In the genomic region with DNA sequence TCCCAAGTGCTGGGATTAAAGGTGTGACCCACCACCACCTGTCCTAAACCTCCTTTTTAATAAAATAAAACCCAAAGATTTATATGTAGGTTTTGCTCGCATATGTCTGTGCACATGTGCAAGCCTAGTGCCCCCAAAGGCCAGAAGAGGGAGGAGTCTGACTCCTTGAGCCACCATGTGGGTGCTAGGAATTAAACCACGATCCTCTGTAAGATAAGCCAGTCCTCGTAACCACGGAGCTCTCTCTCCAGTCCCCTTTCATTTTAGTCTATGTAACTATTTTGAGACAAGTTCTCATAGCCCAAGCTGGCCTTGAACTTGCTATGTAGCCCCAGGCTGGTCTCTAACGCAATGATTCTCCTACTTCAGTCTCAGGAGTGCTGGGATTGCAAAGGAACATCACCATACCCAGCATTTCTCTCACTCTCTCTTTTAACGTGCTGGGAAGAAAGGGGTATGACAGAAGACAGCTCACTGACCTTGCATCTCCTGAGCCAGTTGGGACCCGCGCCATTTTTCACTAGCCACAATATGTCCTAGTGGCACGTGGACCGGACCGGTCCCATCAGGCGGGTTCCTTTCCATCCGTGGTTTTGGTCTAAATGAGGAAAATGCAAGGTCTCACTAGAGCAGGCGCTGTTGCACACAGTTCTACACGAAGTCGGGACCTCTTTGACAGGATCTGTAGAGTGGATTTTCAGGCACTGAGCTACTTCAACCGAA, we compare ENCODE assay signal across 8 mouse cellular contexts. TPM values are rescaled to one million over a fixed set of nuclear protein-coding genes. Genes with fewer than 3 reads are reported as not detected.
DNase-seq lines count a peak whose midpoint lies in the region; ATAC-seq and TF ChIP-seq lines count a peak whose summit lies in the region.

No protein-coding gene starts in this region.

- intact Hi-C loops in left cerebral cortex, adult 2 months (cut with DNase I) = loop anchor here (2.0 to 10.0 kb wide), 2 partner anchors 61 to 239 kb away; a partner anchor contains a TSS

- H3K27me3 ChIP-seq in embryonic facial prominence, embryonic 15.5 days = no peaks in the 10 kb centered on the region
- H3K27me3 ChIP-seq in hindbrain, postnatal 0 days (ENCODE audit: insufficient read depth, low read length) = no peaks in the 10 kb centered on the region
- no peaks in the 10 kb centered on the region for H3K27me3 ChIP-seq in midbrain, embryonic 12.5 days

- ATAC-seq in embryonic facial prominence, embryonic 15.5 days (ENCODE audit: insufficient number of reproducible peaks, low FRiP score, low TSS enrichment, low read depth) = 0 out of 2 replicates have a peak, but pooled peaks have one; percentile 1
- no peak for ATAC-seq in hindbrain, postnatal 0 days
- no peak for ATAC-seq in midbrain, embryonic 12.5 days (ENCODE audit: low FRiP score, low read depth)

- H3K4me1 ChIP-seq in embryonic facial prominence, embryonic 15.5 days = peaks cover 19% of the 10 kb centered on the region
- peaks cover 12% of the 10 kb centered on the region for H3K4me1 ChIP-seq in hindbrain, postnatal 0 days (ENCODE audit: insufficient read depth, low read length)
- peaks cover 22% of the 10 kb centered on the region for H3K4me1 ChIP-seq in midbrain, embryonic 12.5 days

- H3K27ac ChIP-seq in left cerebral cortex, adult 2 months = no peak overlapping the region
- no peak overlapping the region for H3K27ac ChIP-seq in embryonic facial prominence, embryonic 15.5 days (replicated peaks)
- H3K27ac ChIP-seq in hindbrain, postnatal 0 days = peak overlapping the region; percentile 56; the same call in 1 of the 2 replicates
- H3K27ac ChIP-seq in midbrain, embryonic 12.5 days (replicated peaks) = 0 out of 2 replicates have a peak overlapping the region, but pooled peaks have one; percentile 15

- H3K4me2 ChIP-seq in embryonic facial prominence, embryonic 15.5 days (replicated peaks) = peak overlapping the region; percentile 73
- H3K4me2 ChIP-seq in hindbrain, postnatal 0 days (ENCODE audit: low read depth, low read length) = peak overlapping the region; percentile 77
- H3K4me2 ChIP-seq in midbrain, embryonic 12.5 days (replicated peaks) = peak overlapping the region; percentile 82

- H3K9ac ChIP-seq in embryonic facial prominence, embryonic 15.5 days = peak overlapping the region; percentile 46; the same call in 1 of the 2 replicates
- peak overlapping the region; percentile 51 for H3K9ac ChIP-seq in hindbrain, postnatal 0 days (replicated peaks; ENCODE audit: low read length)
- H3K9ac ChIP-seq in midbrain, embryonic 12.5 days (replicated peaks) = peak overlapping the region; percentile 55

- WGBS in embryonic facial prominence, embryonic 15.5 days = 10% methylated on average over 17 of the region's 17 CpGs
- WGBS in hindbrain, postnatal 0 days = 13% methylated on average over 17 of the region's 17 CpGs
- WGBS in midbrain, embryonic 12.5 days = 13% methylated on average over 17 of the region's 17 CpGs

- no peak for DNase-seq in left cerebral cortex, adult 2 months (ENCODE audit: extremely low spot score in 1 of 2, low spot score in 2 of 2)
- DNase-seq in left cerebral cortex, adult 18-20 months (ENCODE audit: low spot score in 2 of 2) = no peak
- peak; percentile 26 for DNase-seq in ZHBTc4 (ENCODE audit: low read depth, low spot score)
- DNase-seq in hindbrain, postnatal 0 days (ENCODE audit: low spot score) = no peak
- DNase-seq in layer of hippocampus, adult 9-10 months (ENCODE audit: low spot score) = no peak
- no peak for DNase-seq in adrenal gland, postnatal 36 days

- no peaks in the 10 kb centered on the region for H3K9me3 ChIP-seq in embryonic facial prominence, embryonic 15.5 days (replicated peaks)
- no peaks in the 10 kb centered on the region for H3K9me3 ChIP-seq in hindbrain, postnatal 0 days (ENCODE audit: low read length)
- H3K9me3 ChIP-seq in midbrain, embryonic 12.5 days = no peaks in the 10 kb centered on the region

- no peak for TF ChIP-seq CTCF in left cerebral cortex, adult 2 months (IDR thresholded peaks at IDR 0.05)
- TF ChIP-seq CTCF in hindbrain, postnatal 0 days (IDR thresholded peaks at IDR 0.05; ENCODE audit: low read depth) = no peak

- H3K36me3 ChIP-seq in embryonic facial prominence, embryonic 15.5 days = peaks cover 26% of the 10 kb centered on the region
- peaks cover 19% of the 10 kb centered on the region; the same call in 1 of the 2 replicates for H3K36me3 ChIP-seq in hindbrain, postnatal 0 days (ENCODE audit: insufficient read depth, low read length)
- peaks cover 41% of the 10 kb centered on the region for H3K36me3 ChIP-seq in midbrain, embryonic 12.5 days

- peak overlapping the region; percentile 66 for H3K4me3 ChIP-seq in left cerebral cortex, adult 2 months
- H3K4me3 ChIP-seq in embryonic facial prominence, embryonic 15.5 days (replicated peaks) = peak overlapping the region; percentile 72
- H3K4me3 ChIP-seq in hindbrain, postnatal 0 days (ENCODE audit: low read length) = peak overlapping the region; percentile 54
- peak overlapping the region; percentile 72 for H3K4me3 ChIP-seq in midbrain, embryonic 12.5 days

RNA-seq across cellular contexts. Expression of a gene that starts 0.7 kb away (rescaled TPM):
- total RNA-seq in left cerebral cortex, adult 2 months (2021) = 1 to 10 TPM; 5.4 to 6.8 TPM
- 1 to 10 TPM; 4.8 to 5.0 TPM for total RNA-seq in left cerebral cortex, adult 18-20 months (2021)
- polyA plus RNA-seq in embryonic facial prominence, embryonic 15.5 days (2015; fragmentation: Nextera tagmentation; extraction: Ambion mirVana) = 15.6 and 17.1 TPM in 2 replicates
- 3.7 and 6.0 TPM in 2 replicates for total RNA-seq in hindbrain, postnatal 0 days (2014; rRNA removed)
- 10.4 and 12.5 TPM in 2 replicates for polyA plus RNA-seq in hindbrain, postnatal 0 days (2015; fragmentation: Nextera tagmentation; extraction: Ambion mirVana)
- polyA plus RNA-seq in midbrain, embryonic 12.5 days (2016; fragmentation: Nextera tagmentation; extraction: Ambion mirVana) = 21.7 and 22.9 TPM in 2 replicates
- 1 to 10 TPM; 6.7 to 8.4 TPM for total RNA-seq in adrenal gland, postnatal 36 days (2021)

RNA-seq across cellular contexts. Expression of a gene that starts 0.9 kb away (rescaled TPM):
- total RNA-seq in left cerebral cortex, adult 2 months (2021) = 10 to 100 TPM; 18.3 to 25.1 TPM
- total RNA-seq in left cerebral cortex, adult 18-20 months (2021) = 10 to 100 TPM; 18.2 to 18.9 TPM
- polyA plus RNA-seq in embryonic facial prominence, embryonic 15.5 days (2015; fragmentation: Nextera tagmentation; extraction: Ambion mirVana) = 38.2 and 44.9 TPM in 2 replicates
- total RNA-seq in hindbrain, postnatal 0 days (2014; rRNA removed) = 9.6 and 17.8 TPM in 2 replicates
- polyA plus RNA-seq in hindbrain, postnatal 0 days (2015; fragmentation: Nextera tagmentation; extraction: Ambion mirVana) = 24.5 and 24.6 TPM in 2 replicates
- polyA plus RNA-seq in midbrain, embryonic 12.5 days (2016; fragmentation: Nextera tagmentation; extraction: Ambion mirVana) = 49.2 and 52.1 TPM in 2 replicates
- 10 to 100 TPM; 17.0 to 17.7 TPM for total RNA-seq in adrenal gland, postnatal 36 days (2021)

RNA-seq across cellular contexts. Expression of a gene that starts 52.7 kb away (rescaled TPM):
- total RNA-seq in left cerebral cortex, adult 2 months (2021) = not detected
- total RNA-seq in left cerebral cortex, adult 18-20 months (2021) = not detected
- 0.16 and 0.17 TPM in 2 replicates for polyA plus RNA-seq in embryonic facial prominence, embryonic 15.5 days (2015; fragmentation: Nextera tagmentation; extraction: Ambion mirVana)
- total RNA-seq in hindbrain, postnatal 0 days (2014; rRNA removed) = not detected in 2 replicates
- polyA plus RNA-seq in hindbrain, postnatal 0 days (2015; fragmentation: Nextera tagmentation; extraction: Ambion mirVana) = 0.11 TPM in 1 of 2 replicates, not detected in the other
- polyA plus RNA-seq in midbrain, embryonic 12.5 days (2016; fragmentation: Nextera tagmentation; extraction: Ambion mirVana) = 0.13 TPM in 1 of 2 replicates, not detected in the other
- total RNA-seq in adrenal gland, postnatal 36 days (2021) = not detected

Comparison
In these comparisons a context has a peak if more than half of its experiments do, and no peak if none do; other contexts are left out.
1. H3K27ac ChIP-seq: peak in hindbrain, postnatal 0 days (single experiment) and midbrain, embryonic 12.5 days (single experiment); none in left cerebral cortex, adult 2 months (single experiment) and embryonic facial prominence, embryonic 15.5 days (single experiment).
2. Peak in every context shown above with its lines, with median percentiles within 50 percentile points of each other: H3K4me3 ChIP-seq, H3K4me2 ChIP-seq and H3K9ac ChIP-seq.